Mouse (Mus musculus): ENCODE results near the gene Rps6ka3.

DNA sequence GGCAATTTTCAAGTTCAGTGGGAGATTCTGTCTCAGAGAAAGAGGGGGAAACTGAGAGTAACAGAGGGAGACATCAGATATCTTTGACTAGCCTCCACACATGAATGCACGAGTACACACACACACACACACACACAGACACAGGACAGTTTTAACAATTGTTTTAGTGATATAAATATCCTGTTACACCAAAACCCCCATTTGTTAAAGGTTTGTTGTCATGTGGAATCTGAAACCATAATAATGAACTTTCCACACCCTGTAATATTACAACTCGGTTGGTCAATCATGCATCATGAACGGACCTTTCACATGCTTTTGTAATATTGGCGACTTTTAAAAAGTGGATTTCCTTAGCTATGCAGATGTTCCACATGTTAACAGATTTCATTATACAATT, 18.5 kb upstream of the Rps6ka3 start:
- TF ChIP-seq CTCF (IDR thresholded peaks at IDR 0.05; ENCODE audit: control insufficient read depth, insufficient read depth, insufficient read length): no peak
- TF ChIP-seq MYOG (IDR thresholded peaks at IDR 0.05; ENCODE audit: control insufficient read depth, extremely low read depth, insufficient read length): no peak
- TF ChIP-seq MAX (IDR thresholded peaks at IDR 0.05): no peak
- no peak for TF ChIP-seq CEBPB (IDR thresholded peaks at IDR 0.05; ENCODE audit: low read depth)
- TF ChIP-seq USF1 (IDR thresholded peaks at IDR 0.05; ENCODE audit: low read depth): no peak
- no peak for TF ChIP-seq MYOD1 (IDR thresholded peaks at IDR 0.05; ENCODE audit: control insufficient read depth, insufficient read length, low read depth)

Data from C2C12 (cell line).